Mouse (Mus musculus) NIH3T3 (cell line): ENCODE results near the gene LTO1.
A peak's percentile ranks its signal among the peaks of the same experiment; 100 is the strongest.

Experiments
- DNase-seq: peaks from one replicate; pipeline ENCODE4 v3.0.0-alpha.2; 2012; ENCODE audit warnings: low read depth

The LTO1 gene

DNA sequence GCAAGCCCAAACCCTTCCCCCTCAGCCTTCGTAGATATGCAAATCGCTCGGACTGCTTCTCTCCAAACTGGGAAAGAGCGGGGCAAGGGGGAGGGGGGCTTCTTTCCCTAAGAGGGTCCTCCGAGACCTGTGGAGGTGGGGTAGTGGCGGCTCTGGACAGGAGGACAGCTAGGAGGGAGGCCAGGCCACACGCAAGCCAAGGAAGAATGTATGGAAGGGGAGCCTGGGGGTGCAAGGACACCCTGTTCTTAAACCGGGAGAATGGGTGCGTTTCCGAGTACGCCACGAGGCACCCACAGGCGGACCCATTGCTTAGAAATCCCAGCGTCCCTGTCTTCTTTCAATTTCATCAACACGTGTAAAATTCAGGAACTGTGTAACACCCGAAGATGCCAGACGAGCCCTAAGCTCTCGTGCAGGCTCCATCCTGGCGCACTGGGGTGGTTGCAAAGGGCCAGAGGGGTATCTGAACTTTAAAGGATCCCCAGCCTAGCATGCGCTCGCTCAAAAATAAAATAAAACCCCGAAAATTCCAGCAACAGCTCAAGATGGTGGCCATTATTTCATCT lies 25.2 kb downstream of the LTO1 start:
- peak; percentile 37 for DNase-seq

GRCm38 (mm10) chr7:144940585-144940984 lies 25.7 kb downstream of the LTO1 start:
- no peak for DNase-seq

GRCm38 (mm10) chr7:144941242-144941831 lies 26.4 kb downstream of the LTO1 start:
- DNase-seq, result peak; percentile 89

GRCm38 (mm10) chr7:144942071-144942743 lies 27.3 kb downstream of the LTO1 start:
- DNase-seq, result peak; percentile 30

DNA sequence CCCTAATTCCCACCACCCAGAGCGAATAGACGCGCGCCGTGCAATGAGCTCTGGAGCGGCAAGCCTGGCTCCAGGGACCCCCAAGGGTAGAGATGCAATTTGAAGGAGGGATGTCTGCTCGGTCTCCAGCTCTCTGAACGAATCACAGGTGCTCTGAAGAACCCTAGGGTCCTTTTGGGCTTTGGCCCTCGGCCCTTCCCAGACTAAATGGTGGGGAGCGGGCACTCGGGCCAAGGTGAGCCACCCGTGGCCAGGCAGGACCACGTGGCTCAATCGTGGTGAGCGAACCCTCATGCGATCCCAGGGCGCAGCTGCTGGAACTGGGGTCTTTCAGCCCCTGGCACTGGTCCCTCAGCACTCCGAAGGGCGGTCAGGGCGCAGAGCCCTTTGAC lies 27.8 kb downstream of the LTO1 start:
- DNase-seq, result no peak

- DNase-seq, result peak; percentile 82
These were observed 28.4 kb downstream of the LTO1 start for GRCm38 (mm10) chr7:144943254-144943653.

- no peak for DNase-seq
These were observed 43.9 kb downstream of the LTO1 start for GRCm38 (mm10) chr7:144958509-144959395.

DNA sequence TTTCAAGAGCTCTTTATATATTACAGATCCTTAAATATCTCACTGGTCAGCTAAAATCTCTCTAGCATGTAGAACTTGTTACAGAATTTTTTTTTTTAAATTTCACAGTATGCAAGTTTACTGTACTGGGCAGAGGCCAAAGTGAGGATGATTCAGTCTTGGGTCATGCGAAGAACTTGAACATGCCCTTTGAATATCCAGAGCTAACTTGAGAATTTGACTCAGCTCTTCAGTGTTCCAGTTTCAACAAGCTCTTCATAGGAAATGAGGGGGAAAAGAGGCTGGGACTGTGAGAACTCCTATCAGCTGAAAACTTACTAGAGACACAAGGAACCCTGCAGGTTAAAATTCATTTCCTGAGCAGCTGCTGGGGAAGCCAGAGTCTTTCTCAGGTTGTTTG lies 49.0 kb downstream of the LTO1 start:
- peak; percentile 89 for DNase-seq

- no peak for DNase-seq
These were observed 49.4 kb downstream of the LTO1 start for GRCm38 (mm10) chr7:144964316-144964715.

DNA sequence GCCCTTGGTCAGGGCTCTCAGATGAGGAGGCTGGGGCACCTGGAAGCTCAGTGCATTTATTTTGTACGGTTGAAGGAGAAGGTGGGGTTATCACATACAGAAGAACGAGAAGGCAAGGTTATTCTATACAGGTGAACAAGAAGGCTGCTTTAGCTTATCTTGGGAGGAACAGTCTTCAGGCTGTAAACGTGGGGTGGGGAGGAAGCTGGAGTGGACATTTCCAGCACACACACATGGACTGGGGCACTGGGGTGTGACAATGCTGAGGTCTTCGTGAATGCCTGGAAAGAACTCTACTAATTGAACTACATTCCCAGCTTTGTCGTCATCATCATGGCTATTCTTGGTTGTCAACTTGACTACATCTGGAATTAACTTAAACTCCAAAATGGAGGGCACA lies 51.0 kb downstream of the LTO1 start:
- DNase-seq, result no peak

GRCm38 (mm10) chr7:144970997-144971768 lies 56.3 kb downstream of the LTO1 start:
- peak; percentile 26 for DNase-seq

- no peak for DNase-seq
These were observed 56.9 kb downstream of the LTO1 start for GRCm38 (mm10) chr7:144971769-144972168.

GRCm38 (mm10) chr7:144973461-144973860 lies 58.6 kb downstream of the LTO1 start:
- no peak for DNase-seq

DNA sequence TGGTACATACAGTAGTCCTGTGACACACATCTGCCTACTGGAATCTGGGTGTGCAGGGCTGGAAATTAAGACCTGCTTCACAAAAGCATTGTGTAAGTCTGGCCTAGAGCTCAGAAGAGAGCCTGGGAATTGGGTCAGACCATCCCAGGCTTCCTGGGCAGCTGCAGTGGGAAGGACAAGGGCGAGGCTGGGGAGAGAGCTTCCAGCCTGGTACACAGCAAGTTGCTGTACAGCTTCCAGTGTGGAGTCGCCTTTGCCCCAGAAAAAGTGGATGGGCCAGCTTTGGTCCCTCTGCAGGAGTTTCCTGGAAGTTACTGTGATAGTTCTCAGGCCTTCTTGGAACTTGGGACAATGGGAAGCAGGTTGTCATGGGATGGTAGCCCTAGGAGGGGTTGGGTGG lies 62.2 kb downstream of the LTO1 start:
- DNase-seq, result no peak

DNA sequence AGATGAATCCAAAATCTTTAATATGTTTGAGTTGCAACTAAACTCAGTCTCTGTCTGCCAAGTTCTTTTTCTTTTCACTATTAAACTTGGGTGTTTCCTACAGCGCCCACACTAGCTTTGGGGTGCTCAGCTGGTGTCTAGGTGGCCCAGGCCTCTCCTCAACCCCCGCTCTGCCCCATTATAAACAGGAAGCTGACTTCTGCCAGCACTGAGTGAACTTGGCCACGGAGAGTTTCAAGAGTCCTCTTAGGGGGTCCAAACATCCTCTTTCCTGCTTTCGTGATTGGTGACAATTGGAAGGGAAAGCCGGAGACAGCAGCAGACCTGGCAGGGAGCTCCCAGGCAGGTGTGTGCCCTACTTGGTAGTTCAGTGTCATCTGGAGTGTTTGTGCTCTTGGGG lies 64.9 kb downstream of the LTO1 start:
- no peak for DNase-seq
